Mouse (Mus musculus) spleen, postnatal 4 days (tissue): ENCODE measurements around the gene Pdgfra.
A peak's percentile ranks its signal among the peaks of the same experiment; 100 is the strongest.

ENCODE experiments used
- DNase-seq, 2 experiments: peaks; one replicate each; pipeline ENCODE4 v3.0.0; 2022; ENCODE audit warnings: low spot score in 2 of 2

Pdgfra gene

GRCm38 (mm10) chr5:75155741-75156553 lies 3.9 kb downstream of the Pdgfra start:
- DNase-seq, result peak; percentile 69 to 87

- DNase-seq, result no peak
Observed at GRCm38 (mm10) chr5:75156554-75157036, 4.5 kb downstream of the Pdgfra start.

- peak in 1 of 2 experiments; percentile 33 for DNase-seq
Observed at GRCm38 (mm10) chr5:75157038-75157437, 4.9 kb downstream of the Pdgfra start.

GRCm38 (mm10) chr5:75160530-75161170 lies 8.6 kb downstream of the Pdgfra start:
- DNase-seq, result no peak

GRCm38 (mm10) chr5:75161586-75161985 lies 9.5 kb downstream of the Pdgfra start:
- DNase-seq, result no peak

GRCm38 (mm10) chr5:75163289-75163951 lies 11.3 kb downstream of the Pdgfra start:
- DNase-seq, result no peak

- no peak for DNase-seq
Observed at GRCm38 (mm10) chr5:75164688-75165087, 12.6 kb downstream of the Pdgfra start.

GRCm38 (mm10) chr5:75169837-75170236 lies 17.7 kb downstream of the Pdgfra start:
- no peak for DNase-seq

- no peak for DNase-seq
Observed at GRCm38 (mm10) chr5:75171859-75172258, 19.8 kb downstream of the Pdgfra start.

- DNase-seq, result no peak
Observed at GRCm38 (mm10) chr5:75179249-75179648, 27.2 kb downstream of the Pdgfra start.

GRCm38 (mm10) chr5:75179726-75180290 lies 27.7 kb downstream of the Pdgfra start:
- no peak for DNase-seq

GRCm38 (mm10) chr5:75183653-75184052 lies 31.6 kb downstream of the Pdgfra start:
- no peak for DNase-seq

GRCm38 (mm10) chr5:75184112-75184511 lies 32.0 kb downstream of the Pdgfra start:
- DNase-seq, result no peak

- DNase-seq, result no peak
Observed at GRCm38 (mm10) chr5:75184693-75185235, 32.7 kb downstream of the Pdgfra start.

- DNase-seq, result no peak
Observed at GRCm38 (mm10) chr5:75185584-75185983, 33.5 kb downstream of the Pdgfra start.

- DNase-seq, result no peak
Observed at GRCm38 (mm10) chr5:75189319-75189987, 37.4 kb downstream of the Pdgfra start.

- DNase-seq, result no peak
Observed at GRCm38 (mm10) chr5:75193107-75193506, 41.0 kb downstream of the Pdgfra start.

GRCm38 (mm10) chr5:75198413-75198812 lies 46.3 kb downstream of the Pdgfra start:
- no peak for DNase-seq

GRCm38 (mm10) chr5:75199698-75200365 lies 47.7 kb downstream of the Pdgfra start:
- DNase-seq, result no peak

GRCm38 (mm10) chr5:75200366-75200724 lies 48.3 kb downstream of the Pdgfra start:
- DNase-seq, result no peak

GRCm38 (mm10) chr5:75207905-75208304 lies 55.8 kb downstream of the Pdgfra start:
- DNase-seq, result no peak
